Mouse (Mus musculus) hindbrain, embryonic 11.5 days (tissue): ENCODE results near the gene Trpc4ap. TPM values are rescaled to one million over a fixed set of nuclear protein-coding genes. Genes with fewer than 3 reads are reported as not detected.
"Not testable (repeated sequence)": the region's sequence is repeated elsewhere in the genome, so short reads cannot be mapped to it uniquely, and the experiment has no call there.

Source experiments
- ATAC-seq: fragments of 200-750 bp; cut with Nextera tagmentation; 2 replicates; pipeline ENCODE4 v1.8.0; 2017; ENCODE audit warnings: mild to moderate bottlenecking, moderate TSS enrichment, moderate library complexity; ENCODE audit not compliant: low FRiP score
- DNase-seq: peaks from one replicate; pipeline ENCODE4 v3.0.0-alpha.2; 2015; ENCODE audit warnings: low spot score
- H3K27ac ChIP-seq: fragments of 300-500 bp; sonication (generic); 2 replicates; pipeline ENCODE4 v1.5.1; 2014; ENCODE audit warnings: mild to moderate bottlenecking, low read depth, low read length
- H3K27me3 ChIP-seq: fragments of 300-500 bp; sonication (generic); 2 replicates; pipeline ENCODE4 v1.6.1; 2014; ENCODE audit warnings: mild to moderate bottlenecking, low read length, moderate library complexity, mixed read lengths; ENCODE audit not compliant: control insufficient read depth, insufficient read depth
- H3K36me3 ChIP-seq: fragments of 300-500 bp; sonication (generic); 2 replicates; pipeline ENCODE4 v1.6.1; 2014; ENCODE audit warnings: mild to moderate bottlenecking, low read length, moderate library complexity, mixed read lengths; ENCODE audit not compliant: control insufficient read depth, insufficient read depth
- H3K4me1 ChIP-seq: fragments of 300-500 bp; sonication (generic); replicated peaks from 2 replicates; pipeline ENCODE4 v1.6.1; 2014; ENCODE audit warnings: low read length, mixed read lengths; ENCODE audit not compliant: control insufficient read depth, insufficient read depth
- H3K4me2 ChIP-seq: fragments of 300-500 bp; sonication (generic); replicated peaks from 2 replicates; pipeline ENCODE4 v1.6.1; 2014; ENCODE audit warnings: mild to moderate bottlenecking, low read depth, low read length
- H3K4me3 ChIP-seq: fragments of 300-500 bp; sonication (generic); 2 replicates; pipeline ENCODE4 v1.5.1; 2014; ENCODE audit warnings: low read depth, low read length
- H3K9ac ChIP-seq: fragments of 300-500 bp; sonication (generic); 2 replicates; pipeline ENCODE4 v1.6.1; 2014; ENCODE audit warnings: low read depth, low read length
- H3K9me3 ChIP-seq: fragments of 300-500 bp; sonication (generic); 2 replicates; pipeline ENCODE4 v1.6.1; 2016; ENCODE audit warnings: low read length; ENCODE audit not compliant: control insufficient read depth
- WGBS: fragments of 180-500 bp; shearing (Covaris S2); extraction: QIAGEN DNeasy Blood & Tissue Kit; methylation state at CpG from one replicate; pipeline ENCODE4 v1.1.7; 2014; 5-methylcytosine and 5-hydroxymethylcytosine counted together
- polyA plus RNA-seq: library from polyadenylated mRNA; unstranded; fragments of >200 nt; fragmentation: Nextera tagmentation; extraction: Ambion mirVana; gene quantifications from 2 replicates; pipeline ENCODE4 v1.2.1, GENCODE M21; 2014

Gene Trpc4ap
- polyA plus RNA-seq, 1 experiment from 2014 or later, result 154 TPM

- 84% methylated on average over 4 of the region's 4 CpGs for WGBS
- Histone ChIP-seq H3K9ac (no peak overlapping the region), H3K27me3 (no peaks in the 10 kb centered on the region), H3K4me3 (no peak overlapping the region), H3K4me2 (no peak overlapping the region), H3K27ac (no peak overlapping the region), H3K9me3 (no peaks in the 10 kb centered on the region), H3K4me1 (no peaks in the 10 kb centered on the region), H3K36me3 (no peaks in the 10 kb centered on the region)
- no peak for DNase-seq
- no peak for ATAC-seq
Observed at GRCm38 (mm10) chr2:155606360-155606759, 85.8 kb downstream of the Trpc4ap start.

GRCm38 (mm10) chr2:155605236-155605589 is 87.0 kb downstream of the Trpc4ap start:
- H3K36me3 ChIP-seq, H3K4me2 ChIP-seq, H3K9ac ChIP-seq, H3K27ac ChIP-seq, ATAC-seq, H3K4me3 ChIP-seq, H3K27me3 ChIP-seq, H3K9me3 ChIP-seq, DNase-seq, H3K4me1 ChIP-seq: not testable (repeated sequence)
- 86% methylated on average over 4 of the region's 4 CpGs for WGBS

- Histone ChIP-seq H3K9ac (no peak overlapping the region), H3K36me3 (no peaks in the 10 kb centered on the region), H3K27ac (no peak overlapping the region), H3K4me1 (no peaks in the 10 kb centered on the region), H3K4me2 (no peak overlapping the region), H3K9me3 (no peaks in the 10 kb centered on the region), H3K4me3 (no peak overlapping the region), H3K27me3 (no peaks in the 10 kb centered on the region)
- ATAC-seq (no peak), DNase-seq (no peak)
- WGBS, result 67% methylated on average over 10 of the region's 10 CpGs
Observed at GRCm38 (mm10) chr2:155604560-155605235, 87.5 kb downstream of the Trpc4ap start.

DNA sequence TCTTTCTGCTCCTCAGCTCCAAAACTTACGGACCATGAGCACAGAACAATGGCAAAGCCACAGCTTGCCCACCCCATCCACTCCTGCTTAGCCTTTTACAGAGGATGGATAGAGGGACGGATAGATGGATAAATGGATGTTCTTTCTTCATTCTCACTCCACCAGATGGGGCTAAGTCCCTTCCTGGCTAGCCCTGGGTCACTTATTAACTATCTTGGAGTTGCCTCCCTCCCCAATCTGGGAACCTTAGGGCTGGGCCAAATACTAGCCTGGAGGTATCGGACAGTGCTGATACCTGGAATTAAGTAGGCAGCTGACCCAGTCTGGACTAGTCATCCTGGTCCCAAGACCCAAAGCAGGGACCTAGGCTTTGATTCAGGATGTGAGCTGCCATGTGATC is 88.5 kb downstream of the Trpc4ap start:
- Histone ChIP-seq H3K4me1 (no peaks in the 10 kb centered on the region), H3K9me3 (no peaks in the 10 kb centered on the region), H3K4me2 (no peak overlapping the region), H3K36me3 (no peaks in the 10 kb centered on the region), H3K27me3 (no peaks in the 10 kb centered on the region), H3K27ac (no peak overlapping the region), H3K9ac (no peak overlapping the region), H3K4me3 (no peak overlapping the region)
- ATAC-seq (no peak), DNase-seq (no peak)
- 51% methylated on average over 3 of the region's 3 CpGs for WGBS

DNA sequence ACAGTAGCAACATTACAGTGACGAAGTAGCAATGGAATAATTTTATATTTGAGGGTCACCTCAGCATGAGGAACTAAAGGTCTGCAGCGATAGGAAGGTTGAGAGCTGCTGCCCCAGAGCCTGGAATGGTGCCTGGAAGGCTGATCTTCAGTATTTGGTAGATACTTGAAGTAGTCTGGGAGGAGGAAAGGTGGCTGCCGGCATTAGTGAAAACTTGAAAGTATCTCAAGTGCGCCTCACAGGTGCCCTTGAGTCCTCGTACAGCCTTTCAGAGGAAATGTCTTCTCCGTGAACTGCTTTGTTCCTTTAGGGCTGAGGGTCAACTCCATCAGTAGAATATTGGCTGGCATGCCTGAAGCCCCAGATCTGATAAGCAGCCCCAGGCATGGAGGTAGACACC is 96.7 kb downstream of the Trpc4ap start:
- DNase-seq, result no peak
- WGBS, result 82% methylated on average over 6 of the region's 6 CpGs
- Histone ChIP-seq H3K4me3 (no peak overlapping the region), H3K4me2 (no peak overlapping the region), H3K27me3 (no peaks in the 10 kb centered on the region), H3K4me1 (no peaks in the 10 kb centered on the region), H3K9ac (no peak overlapping the region), H3K9me3 (no peaks in the 10 kb centered on the region), H3K27ac (no peak overlapping the region), H3K36me3 (no peaks in the 10 kb centered on the region)
- no peak for ATAC-seq

DNA sequence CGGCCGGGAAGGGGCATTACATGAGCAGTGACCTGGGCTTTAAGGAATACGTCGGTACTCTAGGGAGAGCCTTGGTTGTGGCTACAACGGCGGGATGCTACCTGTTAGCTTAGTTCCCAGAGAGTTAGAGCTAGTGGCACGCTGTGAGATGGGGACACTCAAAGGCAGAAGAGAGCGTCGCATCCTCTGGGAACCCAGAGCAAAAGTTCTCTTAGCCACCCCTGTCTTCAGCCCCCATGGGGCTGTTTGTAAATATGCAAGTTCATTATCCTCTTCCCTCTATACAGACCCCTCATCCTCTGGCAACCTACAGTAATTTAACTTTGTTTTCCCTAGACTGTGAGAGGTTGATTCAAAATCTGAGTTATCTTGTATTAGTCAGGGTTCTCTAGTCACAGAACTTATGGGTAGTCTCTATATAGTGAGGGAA is 99.3 kb downstream of the Trpc4ap start:
- H3K9ac ChIP-seq, result peak overlapping the region; percentile 61
- DNase-seq (no peak), ATAC-seq (no peak)
- WGBS, result under 1% methylated on average over 9 of the region's 9 CpGs
- H3K4me1 ChIP-seq, result no peaks in the 10 kb centered on the region
- H3K4me2 ChIP-seq, result peak overlapping the region; percentile 48
- H3K9me3 ChIP-seq, result no peaks in the 10 kb centered on the region
- H3K4me3 ChIP-seq, result peak overlapping the region; percentile 37
- H3K27ac ChIP-seq, result no peak overlapping the region
- H3K27me3 ChIP-seq, result no peaks in the 10 kb centered on the region
- H3K36me3 ChIP-seq, result no peaks in the 10 kb centered on the region

DNA sequence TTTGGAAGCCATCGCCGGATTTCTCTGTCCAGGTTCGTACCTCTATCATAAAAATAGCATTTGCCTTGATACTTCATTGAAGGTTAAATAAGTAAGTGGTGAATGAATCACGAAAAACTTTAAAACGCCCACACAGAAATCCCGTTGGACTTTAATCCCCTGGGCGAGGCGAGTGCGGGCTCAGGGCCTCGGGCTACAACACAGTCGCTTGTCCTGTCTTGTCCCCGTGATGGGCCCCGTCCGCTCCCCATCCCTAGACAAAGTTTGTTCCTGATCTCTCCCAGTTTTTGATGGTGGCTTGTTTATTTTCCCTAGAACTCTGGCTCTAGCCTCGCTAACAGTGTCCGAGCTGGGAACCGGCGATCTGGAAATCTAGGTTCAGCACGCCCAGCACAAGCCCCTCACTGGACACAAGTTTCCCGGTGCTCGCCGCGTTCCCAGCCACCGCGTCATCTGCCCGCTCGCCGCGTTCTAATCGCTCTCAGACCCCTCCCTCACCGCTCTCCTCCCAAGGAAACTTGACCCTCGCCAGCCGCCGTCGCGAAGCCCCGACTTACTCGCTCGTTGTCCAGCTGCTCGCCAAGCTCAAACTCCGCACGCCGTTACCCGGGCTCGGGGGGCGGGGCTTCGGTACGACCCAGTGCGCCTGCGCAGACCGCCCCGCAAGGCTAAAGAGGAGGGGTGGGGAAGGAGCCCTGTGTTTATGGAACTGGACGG is 99.9 kb downstream of the Trpc4ap start, which contains the start of gene Gss:
Gene Gss, minus strand, starts transcription at position 674 of the 717 bp plus-strand sequence.
- WGBS, result under 1% methylated on average over 52 of the region's 53 CpGs
- Histone ChIP-seq H3K4me2 (peak within 1 kb of the TSS; percentile 48), H3K4me3 (peak within 1 kb of the TSS; percentile 37), H3K9ac (peak within 1 kb of the TSS; percentile 62), H3K27ac (peak within 1 kb of the TSS; percentile 4; the same call in 1 of the 2 replicates), H3K9me3 (no peaks in the 10 kb centered on the region), H3K4me1 (no peaks in the 10 kb centered on the region), H3K36me3 (no peaks in the 10 kb centered on the region), H3K27me3 (no peaks in the 10 kb centered on the region)
- DNase-seq (peak; percentile 99), ATAC-seq (peak; percentile 91)

DNA sequence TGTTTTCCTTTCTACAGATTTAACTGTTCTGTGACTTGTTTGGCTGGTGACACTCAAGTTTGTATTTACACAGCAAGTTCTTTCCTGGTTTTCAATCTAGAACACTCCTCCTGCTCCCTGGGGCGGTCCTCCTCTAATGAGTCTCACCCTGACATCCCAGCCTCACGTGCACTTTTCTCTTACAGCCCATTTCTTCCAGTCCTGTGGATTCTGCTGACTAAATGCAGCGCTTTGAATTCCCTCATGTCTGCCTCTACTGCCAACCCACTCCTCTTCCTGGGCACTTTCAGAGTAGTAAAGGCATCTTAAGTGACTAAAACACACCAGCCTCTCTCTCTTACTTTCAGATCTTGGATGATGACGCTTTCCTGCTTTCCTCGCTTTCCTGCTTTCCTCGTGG is 100.5 kb downstream of the Trpc4ap start:
- Histone ChIP-seq H3K27ac (no peak overlapping the region), H3K36me3 (no peaks in the 10 kb centered on the region), H3K4me3 (peak overlapping the region; percentile 37), H3K4me2 (peak overlapping the region; percentile 48), H3K27me3 (no peaks in the 10 kb centered on the region), H3K4me1 (no peaks in the 10 kb centered on the region), H3K9me3 (no peaks in the 10 kb centered on the region), H3K9ac (peak overlapping the region; percentile 62)
- whole genome bisulfite sequencing, result 10% methylated on average over 6 of the region's 6 CpGs
- no peak for ATAC-seq
- DNase-seq, result peak; percentile 26

GRCm38 (mm10) chr2:155590876-155591275 is 101.3 kb downstream of the Trpc4ap start:
- Histone ChIP-seq H3K9ac (no peak overlapping the region), H3K9me3 (no peaks in the 10 kb centered on the region), H3K27me3 (no peaks in the 10 kb centered on the region), H3K27ac (no peak overlapping the region), H3K4me2 (no peak overlapping the region), H3K4me1 (no peaks in the 10 kb centered on the region), H3K36me3 (no peaks in the 10 kb centered on the region), H3K4me3 (no peak overlapping the region)
- WGBS, result 86% methylated on average over 2 of the region's 2 CpGs
- no peak for ATAC-seq
- DNase-seq, result no peak
